Mouse (Mus musculus) heart, embryonic 11.5 days (tissue): ENCODE data around the gene U90926. TPM values are rescaled to one million over a fixed set of nuclear protein-coding genes. Genes with fewer than 3 reads are reported as not detected.

Experiments
- ATAC-seq: fragments of 200-750 bp; cut with Nextera tagmentation; replicated peaks from 2 replicates; pipeline ENCODE4 v1.8.0; 2017; ENCODE audit warnings: moderate library complexity; ENCODE audit not compliant: insufficient number of reproducible peaks, low FRiP score, low TSS enrichment
- H3K27ac ChIP-seq: fragments of 300-500 bp; sonication (generic); 2 replicates; pipeline ENCODE4 v1.5.1; 2014; ENCODE audit warnings: mild to moderate bottlenecking, low read depth, low read length
- H3K27me3 ChIP-seq: fragments of 300-500 bp; sonication (generic); 2 replicates; pipeline ENCODE4 v1.6.1; 2014; ENCODE audit warnings: mild to moderate bottlenecking, low read length, mixed read lengths; ENCODE audit not compliant: control insufficient read depth, insufficient read depth
- H3K36me3 ChIP-seq: fragments of 300-500 bp; sonication (generic); 2 replicates; pipeline ENCODE4 v1.6.1; 2014; ENCODE audit warnings: mild to moderate bottlenecking, low read length, moderate library complexity, mixed read lengths; ENCODE audit not compliant: control insufficient read depth, insufficient read depth
- H3K4me1 ChIP-seq: fragments of 300-500 bp; sonication (generic); 2 replicates; pipeline ENCODE4 v1.6.1; 2014; ENCODE audit warnings: low read length; ENCODE audit not compliant: control insufficient read depth, insufficient read depth
- H3K4me2 ChIP-seq: fragments of 300-500 bp; sonication (generic); 2 replicates; pipeline ENCODE4 v1.6.1; 2014; ENCODE audit warnings: mild to moderate bottlenecking, moderate library complexity
- H3K4me3 ChIP-seq: fragments of 300-500 bp; sonication (generic); 2 replicates; pipeline ENCODE4 v1.5.1; 2014; ENCODE audit warnings: low read depth, low read length
- H3K9ac ChIP-seq: fragments of 300-500 bp; sonication (generic); 2 replicates; pipeline ENCODE4 v1.6.1; 2014; ENCODE audit warnings: mild to moderate bottlenecking, low read depth, low read length, moderate library complexity
- H3K9me3 ChIP-seq: fragments of 300-500 bp; sonication (generic); replicated peaks from 2 replicates; pipeline ENCODE4 v1.6.1; 2016; ENCODE audit warnings: low read length; ENCODE audit not compliant: control insufficient read depth
- WGBS: fragments of 180-500 bp; shearing (Covaris S2); extraction: QIAGEN DNeasy Blood & Tissue Kit; methylation state at CpG from one replicate; pipeline ENCODE4 v1.1.7; 2014; ENCODE audit not compliant: insufficient replicate concordance; 5-methylcytosine and 5-hydroxymethylcytosine counted together
- polyA plus RNA-seq: library from polyadenylated mRNA; unstranded; fragments of >200 nt; fragmentation: Nextera tagmentation; extraction: Ambion mirVana; gene quantifications from 2 replicates; pipeline ENCODE4 v1.2.1, GENCODE M21; 2014

The U90926 gene
- polyA plus RNA-seq, 1 experiment from 2014 or later, result not detected

- Histone ChIP-seq H3K4me2 (no peak overlapping the region), H3K27ac (no peak overlapping the region), H3K27me3 (no peaks in the 10 kb centered on the region), H3K9ac (no peak overlapping the region), H3K4me1 (no peaks in the 10 kb centered on the region), H3K9me3 (no peaks in the 10 kb centered on the region), H3K36me3 (peaks cover 31% of the 10 kb centered on the region), H3K4me3 (no peak overlapping the region)
- WGBS, result 75% methylated on average over 8 of the region's 8 CpGs
- ATAC-seq, result no peak
These were observed 32.0 kb downstream of the U90926 start for GRCm38 (mm10) chr5:92183071-92183830.

DNA sequence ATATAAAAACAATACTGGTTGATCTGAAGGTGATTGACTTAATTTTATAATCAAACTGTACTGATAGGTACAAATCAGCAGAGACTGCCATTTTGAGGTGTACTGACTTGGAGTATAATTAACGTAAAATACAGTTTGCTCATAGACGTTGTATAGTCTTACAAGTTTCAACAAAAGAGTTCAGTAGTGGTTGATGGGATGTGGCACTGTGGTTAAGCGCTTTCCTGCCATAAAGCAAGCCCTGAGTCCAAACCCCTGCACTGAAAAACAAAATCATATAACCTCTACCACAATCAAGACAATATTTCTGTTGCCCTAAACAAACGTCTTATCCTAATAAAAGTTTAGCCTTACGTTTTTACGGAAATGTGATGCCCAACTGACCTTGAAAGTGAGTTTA lies 49.2 kb downstream of the U90926 start:
- no peaks in the 10 kb centered on the region for H3K27me3 ChIP-seq
- no peak overlapping the region for H3K4me2 ChIP-seq
- ATAC-seq, result no peak
- H3K9me3 ChIP-seq, result no peaks in the 10 kb centered on the region
- H3K4me3 ChIP-seq, result no peak overlapping the region
- WGBS, result 89% methylated on average over 6 of the region's 6 CpGs
- H3K9ac ChIP-seq, result no peak overlapping the region
- no peaks in the 10 kb centered on the region for H3K4me1 ChIP-seq
- no peak overlapping the region for H3K27ac ChIP-seq
- peaks cover 2% of the 10 kb centered on the region for H3K36me3 ChIP-seq

Other genes with a start within 250 kb of the U90926 start
- not detected in 2 replicates for gene Odaph, start 227.9 kb downstream of the U90926 start, polyA plus RNA-seq
- 1.00 and 1.1 TPM in 2 replicates for gene Cdkl2, start 171.5 kb downstream of the U90926 start, polyA plus RNA-seq
- 177 and 181 TPM in 2 replicates for gene G3bp2, start 131.7 kb downstream of the U90926 start, polyA plus RNA-seq
- 25.9 and 26.7 TPM in 2 replicates for gene Uso1, start 77.5 kb downstream of the U90926 start, polyA plus RNA-seq
- gene Ppef2, start 40.9 kb upstream of the U90926 start, polyA plus RNA-seq, result 0.26 TPM in 1 of 2 replicates, not detected in the other
- 6.9 and 8.4 TPM in 2 replicates for gene Naaa, start 62.8 kb upstream of the U90926 start, polyA plus RNA-seq
- gene Sdad1, start 95.1 kb upstream of the U90926 start, polyA plus RNA-seq, result 24.7 and 30.5 TPM in 2 replicates
- not detected in 2 replicates for gene Cxcl9, start 112.7 kb upstream of the U90926 start, polyA plus RNA-seq
- gene Art3, start 116.4 kb upstream of the U90926 start, polyA plus RNA-seq, result 37.0 and 37.6 TPM in 2 replicates
- 0.72 TPM in 1 of 2 replicates, not detected in the other for gene Cxcl10, start 133.5 kb upstream of the U90926 start, polyA plus RNA-seq
- 45.7 and 50.7 TPM in 2 replicates for gene Nup54, start 219.8 kb upstream of the U90926 start, polyA plus RNA-seq